Mouse (Mus musculus): Measurements from ENCODE around the gene Cabp2. TPM values are rescaled to one million over a fixed set of nuclear protein-coding genes. Genes with fewer than 3 reads are reported as not detected.
"Not testable (repeated sequence)": the region's sequence is repeated elsewhere in the genome, so short reads cannot be mapped to it uniquely, and the experiment has no call there.

The Cabp2 gene
- polyA plus RNA-seq, 1 experiment from 2014 or later = not detected

- Histone ChIP-seq H3K4me2 (replicated peaks) (no peak overlapping the region), H3K4me3 (replicated peaks) (no peak overlapping the region), H3K4me1 (replicated peaks) (no peaks in the 10 kb centered on the region), H3K27me3 (no peaks in the 10 kb centered on the region), H3K36me3 (no peaks in the 10 kb centered on the region), H3K27ac (no peak overlapping the region), H3K9ac (replicated peaks) (no peak overlapping the region), H3K9me3 (no peaks in the 10 kb centered on the region)
- WGBS = 87% methylated on average over 13 of the region's 13 CpGs
- ATAC-seq = no peak
These were observed 24.0 kb upstream of the Cabp2 start for GRCm38 (mm10) chr19:4057389-4057788.

DNA sequence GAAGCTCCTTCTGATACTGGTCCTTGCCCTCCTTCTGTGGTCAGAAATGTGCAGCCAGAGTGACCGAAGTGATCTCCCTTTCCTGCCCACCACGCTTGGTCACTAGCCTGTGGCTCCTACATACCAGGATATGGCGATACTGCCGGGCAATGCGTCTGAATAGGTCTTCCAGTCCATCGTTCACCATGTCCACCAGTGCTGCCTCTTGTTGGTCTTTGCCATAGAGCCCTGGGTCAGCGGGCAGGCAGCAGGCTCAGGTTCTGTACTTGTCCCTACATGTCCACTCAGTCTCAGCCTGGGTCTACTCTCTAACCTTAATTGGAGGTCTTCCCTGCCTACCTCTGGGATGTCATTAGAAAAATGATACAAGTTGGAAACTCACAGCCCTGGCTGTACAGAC, 23.4 kb upstream of the Cabp2 start:
- no peaks in the 10 kb centered on the region for H3K4me1 ChIP-seq (replicated peaks)
- 96% methylated on average over 7 of the region's 7 CpGs for WGBS
- H3K27me3 ChIP-seq = no peaks in the 10 kb centered on the region
- no peak overlapping the region for H3K4me3 ChIP-seq (replicated peaks)
- no peaks in the 10 kb centered on the region for H3K36me3 ChIP-seq
- no peak overlapping the region for H3K27ac ChIP-seq
- H3K9ac ChIP-seq (replicated peaks) = no peak overlapping the region
- no peak overlapping the region for H3K4me2 ChIP-seq (replicated peaks)
- H3K9me3 ChIP-seq = no peaks in the 10 kb centered on the region
- ATAC-seq = no peak

DNA sequence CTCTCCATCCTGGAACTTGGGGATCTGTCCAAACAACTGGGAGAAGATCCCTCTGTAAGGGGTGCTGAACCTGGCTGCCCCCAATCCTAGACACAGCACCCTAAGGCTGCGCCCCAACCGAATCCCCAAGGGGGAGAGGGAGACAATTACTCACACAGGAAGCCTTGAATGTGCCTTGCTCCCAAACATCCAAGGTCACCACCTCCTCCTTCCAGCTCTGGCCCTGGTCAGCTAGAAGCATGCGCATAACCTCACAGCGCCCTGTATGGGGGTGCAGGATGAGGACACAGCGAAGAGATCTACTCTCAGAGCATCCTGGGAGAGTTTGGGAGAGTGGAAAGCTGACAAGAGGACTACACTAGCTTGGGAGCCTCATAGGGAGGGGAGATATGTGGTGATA, 22.8 kb upstream of the Cabp2 start:
- H3K9me3 ChIP-seq = no peaks in the 10 kb centered on the region
- H3K4me1 ChIP-seq (replicated peaks) = no peaks in the 10 kb centered on the region
- no peaks in the 10 kb centered on the region for H3K27me3 ChIP-seq
- no peak overlapping the region for H3K9ac ChIP-seq (replicated peaks)
- no peak for ATAC-seq
- 96% methylated on average over 5 of the region's 5 CpGs for WGBS
- no peak overlapping the region for H3K4me3 ChIP-seq (replicated peaks)
- H3K4me2 ChIP-seq (replicated peaks) = no peak overlapping the region
- no peaks in the 10 kb centered on the region for H3K36me3 ChIP-seq
- H3K27ac ChIP-seq = no peak overlapping the region

GRCm38 (mm10) chr19:4059069-4059740, 22.2 kb upstream of the Cabp2 start, which contains the start of gene Gstp3:
Gstp3 (minus strand) TSS chr19:4059569.
- Histone ChIP-seq H3K4me2 (replicated peaks) (no peak within 1 kb of the TSS), H3K27ac (no peak within 1 kb of the TSS), H3K4me3 (replicated peaks) (no peak within 1 kb of the TSS), H3K27me3 (no peaks in the 10 kb centered on the region), H3K36me3 (no peaks in the 10 kb centered on the region), H3K9me3 (no peaks in the 10 kb centered on the region), H3K9ac (replicated peaks) (no peak within 1 kb of the TSS), H3K4me1 (replicated peaks) (no peaks in the 10 kb centered on the region)
- 86% methylated on average over 15 of the region's 15 CpGs for WGBS
- no peak for ATAC-seq

DNA sequence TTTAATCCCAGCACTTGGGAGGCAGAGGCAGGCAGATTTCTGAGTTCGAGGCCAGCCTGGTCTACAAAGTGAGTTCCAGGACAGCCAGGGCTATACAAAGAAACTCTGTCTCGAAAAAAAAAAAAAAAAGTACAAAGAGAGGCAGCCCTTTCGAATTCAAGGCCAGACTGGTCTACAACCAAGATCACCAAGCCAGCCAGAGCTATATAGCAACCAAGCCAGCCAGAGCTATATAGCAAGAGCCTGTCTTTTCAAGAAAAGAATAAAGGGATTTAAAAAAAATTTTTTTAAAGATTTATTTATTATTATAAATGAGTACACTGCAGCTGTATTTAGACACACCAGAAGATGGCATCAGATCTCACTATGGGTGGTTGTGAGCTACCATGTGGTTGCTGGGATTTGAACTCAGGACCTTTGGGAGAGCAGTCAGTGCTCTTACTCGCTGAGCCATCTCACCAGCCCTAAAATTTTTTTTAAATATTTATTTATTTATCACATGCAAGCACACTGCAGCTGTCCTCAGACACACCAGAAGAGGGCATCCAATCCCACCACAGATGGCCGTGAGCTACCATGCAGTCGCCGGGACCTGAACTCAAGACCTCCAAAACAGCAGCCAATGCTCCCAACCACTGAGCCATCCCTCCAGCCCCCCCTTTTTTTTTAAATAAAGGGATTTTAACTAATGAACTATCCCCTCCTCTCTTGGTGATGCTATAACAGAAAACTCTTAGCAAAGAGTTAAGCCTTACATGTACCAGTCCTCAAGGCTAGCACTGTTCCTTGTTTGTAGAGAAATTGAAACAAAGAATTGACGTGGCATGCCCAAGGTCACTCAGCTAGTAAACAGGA, 21.1 kb upstream of the Cabp2 start:
- not testable (repeated sequence) for H3K9ac ChIP-seq (replicated peaks); H3K9me3 ChIP-seq; ATAC-seq; H3K4me2 ChIP-seq (replicated peaks); H3K36me3 ChIP-seq; H3K27ac ChIP-seq; H3K4me3 ChIP-seq (replicated peaks); H3K4me1 ChIP-seq (replicated peaks); H3K27me3 ChIP-seq
- WGBS = 88% methylated on average over 8 of the region's 8 CpGs

- no peak overlapping the region for H3K4me2 ChIP-seq (replicated peaks)
- H3K4me1 ChIP-seq (replicated peaks) = no peaks in the 10 kb centered on the region
- no peaks in the 10 kb centered on the region for H3K9me3 ChIP-seq
- 86% methylated on average over 6 of the region's 6 CpGs for WGBS
- no peaks in the 10 kb centered on the region for H3K27me3 ChIP-seq
- no peaks in the 10 kb centered on the region for H3K36me3 ChIP-seq
- H3K9ac ChIP-seq (replicated peaks) = no peak overlapping the region
- H3K27ac ChIP-seq = no peak overlapping the region
- no peak overlapping the region for H3K4me3 ChIP-seq (replicated peaks)
- ATAC-seq = no peak
These were observed 20.4 kb upstream of the Cabp2 start for GRCm38 (mm10) chr19:4060899-4061465.

DNA sequence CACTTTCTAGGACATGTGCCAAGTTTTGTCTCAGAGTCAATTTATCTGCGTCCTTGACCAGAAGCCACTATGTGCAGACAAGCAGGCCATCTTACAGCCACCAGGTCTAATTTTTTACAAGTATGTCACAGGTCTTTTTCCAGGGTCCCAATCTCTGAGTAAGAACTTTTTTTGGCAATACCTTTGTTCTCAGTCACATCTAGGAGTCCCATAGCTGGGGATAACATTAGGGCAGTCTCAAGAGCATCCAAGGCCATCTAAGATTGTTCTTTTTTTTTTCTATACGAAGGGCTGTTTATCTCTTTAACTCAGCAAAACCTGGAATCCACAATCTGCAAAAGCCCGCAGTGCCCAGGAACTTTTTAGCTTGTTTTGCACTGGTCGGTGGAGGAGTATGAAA, 18.0 kb upstream of the Cabp2 start:
- ATAC-seq, H3K36me3 ChIP-seq: not testable (repeated sequence)
- WGBS = 74% methylated on average over 4 of the region's 4 CpGs

GRCm38 (mm10) chr19:4064501-4064900, 16.9 kb upstream of the Cabp2 start:
- H3K4me1 ChIP-seq (replicated peaks); H3K27me3 ChIP-seq; H3K9ac ChIP-seq (replicated peaks); H3K36me3 ChIP-seq; H3K27ac ChIP-seq; ATAC-seq; H3K9me3 ChIP-seq; H3K4me3 ChIP-seq (replicated peaks); H3K4me2 ChIP-seq (replicated peaks): not testable (repeated sequence)
- 36% methylated on average over 5 of the region's 11 CpGs for WGBS

More for the DNA sequence above, 18.0 kb upstream of the Cabp2 start:
- H3K9me3 ChIP-seq; H3K9ac ChIP-seq (replicated peaks); H3K27ac ChIP-seq; H3K4me2 ChIP-seq (replicated peaks); H3K4me3 ChIP-seq (replicated peaks); H3K4me1 ChIP-seq (replicated peaks); H3K27me3 ChIP-seq: not testable (repeated sequence)

DNA sequence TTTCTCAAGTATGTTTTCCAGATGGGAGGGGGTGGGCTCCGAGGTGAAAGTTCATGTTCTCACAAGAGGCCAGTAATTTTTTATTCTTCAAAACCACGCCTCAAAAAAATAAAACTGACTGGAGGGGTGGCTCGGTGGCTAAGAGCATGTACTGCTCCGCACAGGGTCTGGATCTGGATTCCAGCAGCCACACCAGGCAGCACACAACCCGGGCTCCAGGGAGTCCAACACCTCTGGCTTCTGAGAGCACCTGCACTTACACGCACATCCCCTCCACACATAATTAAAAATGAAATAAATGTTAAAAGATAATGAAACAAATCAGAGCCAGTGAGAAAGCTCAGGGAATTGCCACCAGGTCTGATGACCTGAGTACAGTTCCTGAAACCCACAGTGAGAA, 15.1 kb upstream of the Cabp2 start:
- Histone ChIP-seq H3K4me3 (replicated peaks) (no peak overlapping the region), H3K27ac (no peak overlapping the region), H3K4me2 (replicated peaks) (no peak overlapping the region), H3K9ac (replicated peaks) (no peak overlapping the region), H3K27me3 (no peaks in the 10 kb centered on the region), H3K4me1 (replicated peaks) (no peaks in the 10 kb centered on the region), H3K36me3 (no peaks in the 10 kb centered on the region), H3K9me3 (no peaks in the 10 kb centered on the region)
- no peak for ATAC-seq
- 93% methylated on average over 6 of the region's 6 CpGs for WGBS

GRCm38 (mm10) chr19:4066877-4067276, 14.5 kb upstream of the Cabp2 start:
- Histone ChIP-seq H3K4me2 (replicated peaks) (no peak overlapping the region), H3K9me3 (no peaks in the 10 kb centered on the region), H3K27ac (no peak overlapping the region), H3K4me1 (replicated peaks) (no peaks in the 10 kb centered on the region), H3K36me3 (no peaks in the 10 kb centered on the region), H3K9ac (replicated peaks) (no peak overlapping the region), H3K4me3 (replicated peaks) (no peak overlapping the region), H3K27me3 (no peaks in the 10 kb centered on the region)
- no peak for ATAC-seq

GRCm38 (mm10) chr19:4068242-4068641, 13.1 kb upstream of the Cabp2 start:
- H3K4me3 ChIP-seq (replicated peaks); H3K4me2 ChIP-seq (replicated peaks); H3K27ac ChIP-seq; H3K36me3 ChIP-seq; H3K9ac ChIP-seq (replicated peaks); H3K27me3 ChIP-seq; ATAC-seq; H3K9me3 ChIP-seq; H3K4me1 ChIP-seq (replicated peaks): not testable (repeated sequence)
- WGBS = 96% methylated on average over 2 of the region's 2 CpGs

- 58% methylated on average over 15 of the region's 15 CpGs for WGBS
- H3K4me2 ChIP-seq (replicated peaks) = no peak overlapping the region
- no peak for ATAC-seq
- H3K36me3 ChIP-seq = no peaks in the 10 kb centered on the region
- no peak overlapping the region for H3K4me3 ChIP-seq (replicated peaks)
- no peak overlapping the region for H3K27ac ChIP-seq
- no peaks in the 10 kb centered on the region for H3K27me3 ChIP-seq
- no peaks in the 10 kb centered on the region for H3K9me3 ChIP-seq
- no peak overlapping the region for H3K9ac ChIP-seq (replicated peaks)
- H3K4me1 ChIP-seq (replicated peaks) = no peaks in the 10 kb centered on the region
These were observed 12.5 kb upstream of the Cabp2 start for GRCm38 (mm10) chr19:4068717-4069410.

All from midbrain, embryonic 13.5 days (tissue).